Mouse (Mus musculus) left cerebral cortex, postnatal 14 days (tissue): Measurements from ENCODE around the gene Inafm2. TPM values are rescaled to one million over a fixed set of nuclear protein-coding genes. Genes with fewer than 3 reads are reported as not detected.

Experiments used
- DNase-seq, 2 experiments: peaks; one replicate each; pipeline ENCODE4 v3.0.0; 2021 to 2022; ENCODE audit warnings: low spot score in 2 of 2, mixed read lengths in 1 of 2
- intact Hi-C: fragments of 180-260 bp; cut with DNase I; formaldehyde crosslinking; loops from one replicate; pipeline ENCODE4 v1.15.1; 2025
- total RNA-seq, 2 experiments: library from RNA; stranded (reverse); gene quantifications; 2 replicates each; pipeline ENCODE4 v1.2.3; 2021

Inafm2 gene
- total RNA-seq, 2 experiments from 2014 or later: 30.8 to 33.4 TPM

- DNase-seq: no peak
- intact Hi-C loops: no loop called here
Observed at GRCm38 (mm10) chr2:118716677-118717076, 28.9 kb upstream of the Inafm2 start.

- intact Hi-C loops: no loop called here
- DNase-seq: no peak
Observed at GRCm38 (mm10) chr2:118723693-118724486, 21.7 kb upstream of the Inafm2 start.

GRCm38 (mm10) chr2:118725511-118725910 is 20.0 kb upstream of the Inafm2 start:
- intact Hi-C loops: no loop called here

GRCm38 (mm10) chr2:118726873-118727272 is 18.7 kb upstream of the Inafm2 start:
- DNase-seq: no peak
- intact Hi-C loops: no loop called here

More at GRCm38 (mm10) chr2:118725511-118725910, 20.0 kb upstream of the Inafm2 start:
- DNase-seq: no peak

GRCm38 (mm10) chr2:118727911-118728310 is 17.6 kb upstream of the Inafm2 start:
- no peak for DNase-seq
- intact Hi-C loops: no loop called here

- intact Hi-C loops: no loop called here
- DNase-seq: no peak
Observed at GRCm38 (mm10) chr2:118728337-118728736, 17.2 kb upstream of the Inafm2 start, which contains the start of gene Plcb2. Gene Plcb2 (minus strand): TSS chr2:118728438.

GRCm38 (mm10) chr2:118729194-118729593 is 16.4 kb upstream of the Inafm2 start:
- intact Hi-C loops: no loop called here
- no peak for DNase-seq

- no peak for DNase-seq
- intact Hi-C loops: loop anchor here (2.0 to 5.0 kb wide), 2 partner anchors 29 to 93 kb away; no protein-coding TSS in a partner anchor
Observed at GRCm38 (mm10) chr2:118729816-118730621, 15.5 kb upstream of the Inafm2 start.

GRCm38 (mm10) chr2:118730622-118730915 is 15.0 kb upstream of the Inafm2 start:
- DNase-seq: peak; percentile 76 to 86
- intact Hi-C loops: loop anchor here (2.0 to 5.0 kb wide), 2 partner anchors 30 to 93 kb away; no protein-coding TSS in a partner anchor

- DNase-seq: no peak
- intact Hi-C loops: loop anchor here (2.0 to 5.0 kb wide), 2 partner anchors 31 to 95 kb away; no protein-coding TSS in a partner anchor
Observed at GRCm38 (mm10) chr2:118731981-118732380, 13.6 kb upstream of the Inafm2 start.

GRCm38 (mm10) chr2:118733341-118733740 is 12.2 kb upstream of the Inafm2 start:
- peak; percentile 62 to 67 for DNase-seq
- intact Hi-C loops: loop anchor here (5.0 kb wide), 1 partner anchor 96 kb away; no protein-coding TSS in a partner anchor

- intact Hi-C loops: loop anchor here (10.0 kb wide), 1 partner anchor 256 kb away; no protein-coding TSS in a partner anchor
- DNase-seq: no peak
Observed at GRCm38 (mm10) chr2:118740341-118740740, 5.2 kb upstream of the Inafm2 start.

- DNase-seq: peak in 1 of 2 experiments; percentile 65
- intact Hi-C loops: loop anchor here (10.0 kb wide), 1 partner anchor 256 kb away; no protein-coding TSS in a partner anchor
Observed at GRCm38 (mm10) chr2:118741183-118741582, 4.4 kb upstream of the Inafm2 start.

- intact Hi-C loops: loop anchor here (10.0 kb wide), 1 partner anchor 259 kb away; no protein-coding TSS in a partner anchor
- DNase-seq: peak in 1 of 2 experiments; percentile 58
Observed at GRCm38 (mm10) chr2:118743261-118743943, 2.2 kb upstream of the Inafm2 start.

GRCm38 (mm10) chr2:118744621-118745020 is 937 bp upstream of the Inafm2 start:
- intact Hi-C loops: loop anchor here (2.0 to 10.0 kb wide), 3 partner anchors 34 to 260 kb away; partner anchors contain the start of gene Disp2
- DNase-seq: no peak

GRCm38 (mm10) chr2:118745915-118746901 is 650 bp downstream of the Inafm2 start:
- intact Hi-C loops: loop anchor here (2.0 to 10.0 kb wide), 3 partner anchors 33 to 261 kb away; partner anchors contain the start of gene Disp2
- no peak for DNase-seq

GRCm38 (mm10) chr2:118747301-118747960 is 1.9 kb downstream of the Inafm2 start:
- intact Hi-C loops: loop anchor here (10.0 kb wide), 1 partner anchor 263 kb away; no protein-coding TSS in a partner anchor
- DNase-seq: no peak
